Mouse (Mus musculus): ENCODE data around the gene Galk1.

GRCm38 (mm10) chr11:116061641-116062415 lies 49.3 kb upstream of the Galk1 start:
- no peak for TF ChIP-seq CTCF (IDR thresholded peaks at IDR 0.05; ENCODE audit: borderline replicate concordance, control insufficient read depth, extremely low read depth, insufficient read depth, low read length, poor library complexity)
- no peak for TF ChIP-seq POLR2A (IDR thresholded peaks at IDR 0.05; ENCODE audit: control insufficient read depth, extremely low read depth, insufficient read depth, low read length, poor library complexity)

Data from thymus, adult 2 months (tissue).